Mouse (Mus musculus): ENCODE data around the gene Zfp839. TPM values are rescaled to one million over a fixed set of nuclear protein-coding genes. Genes with fewer than 3 reads are reported as not detected.

The Zfp839 gene
- total RNA-seq, 1 experiment = 5.4 TPM

DNA sequence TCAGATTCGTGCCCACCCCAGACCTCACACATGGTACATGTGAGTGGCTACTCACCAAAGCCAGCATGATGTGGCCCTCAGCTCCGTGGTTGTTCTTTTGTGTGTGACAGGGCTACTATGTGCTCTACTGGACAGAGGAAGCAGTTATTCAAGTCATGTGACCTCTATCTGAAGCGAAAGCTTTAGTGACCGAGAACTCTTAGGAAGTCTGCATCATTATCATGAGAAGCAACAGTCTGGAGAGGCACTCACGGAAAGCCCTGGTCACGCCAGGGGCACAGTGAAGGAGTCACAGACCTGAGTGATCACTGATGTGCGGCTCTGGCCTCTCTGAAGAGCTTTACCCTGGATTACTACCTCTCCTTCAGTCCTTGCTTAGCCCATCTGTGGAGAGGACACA lies 27.7 kb upstream of the Zfp839 start:
- in situ Hi-C loops (cut with MboI; ENCODE audit: low sequenced_read_pairs in 2 of 2, unreplicated experiment in 2 of 2) = no loop called here
- Histone ChIP-seq H3K9ac (ENCODE audit: insufficient read depth, low read depth, low read length, poor library complexity, severe bottlenecking) (no peak overlapping the region), H3K4me3 (ENCODE audit: insufficient read depth in 1 of 2, low read depth in 1 of 2, low read length in 2 of 2, poor library complexity in 1 of 2, severe bottlenecking in 1 of 2) (no peak overlapping the region), H3K27ac (ENCODE audit: insufficient read depth, low read depth, low read length, poor library complexity, severe bottlenecking) (no peak overlapping the region), H3K9me3 (ENCODE audit: control insufficient read depth, insufficient read depth, low read depth, low read length) (no peaks in the 10 kb centered on the region), H3K4me1 (ENCODE audit: control insufficient read depth in 2 of 2, insufficient read depth in 2 of 2, low read length in 2 of 2, poor library complexity in 1 of 2) (no peaks in the 10 kb centered on the region), H3K36me3 (ENCODE audit: control insufficient read depth, insufficient read depth, low read length, poor library complexity, severe bottlenecking) (peaks cover 7% of the 10 kb centered on the region; the same call in 1 of the 2 replicates)
- TF ChIP-seq HCFC1 (IDR thresholded peaks at IDR 0.05; ENCODE audit: borderline replicate concordance, insufficient read depth, low read length) (no peak), ZC3H11A (IDR thresholded peaks at IDR 0.05; ENCODE audit: borderline replicate concordance, low read depth, low read length) (no peak), CHD2 (IDR thresholded peaks at IDR 0.05; ENCODE audit: low read depth, low read length) (no peak), MAFK (IDR thresholded peaks at IDR 0.05; ENCODE audit: insufficient read depth, low read depth, low read length) (no peak), ZNF384 (IDR thresholded peaks at IDR 0.05; ENCODE audit: low read depth, low read length) (no peak)
- DNase-seq (ENCODE audit: low read depth, low spot score) = no peak

GRCm38 (mm10) chr12:110828908-110829307 lies 21.1 kb upstream of the Zfp839 start:
- H3K4me3 ChIP-seq (ENCODE audit: insufficient read depth in 1 of 2, low read depth in 1 of 2, low read length in 2 of 2, poor library complexity in 1 of 2, severe bottlenecking in 1 of 2) = no peak overlapping the region
- DNase-seq (ENCODE audit: low read depth, low spot score) = no peak
- in situ Hi-C loops (cut with MboI; ENCODE audit: low sequenced_read_pairs in 2 of 2, unreplicated experiment in 2 of 2) = loop anchor here in 1 of 2 experiments (25.0 kb wide), 1 partner anchor 392 kb away; the partner anchor contains the start of gene Ppp2r5c
- TF ChIP-seq CHD2 (IDR thresholded peaks at IDR 0.05; ENCODE audit: low read depth, low read length) (no peak), ZNF384 (IDR thresholded peaks at IDR 0.05; ENCODE audit: low read depth, low read length) (no peak), ZC3H11A (IDR thresholded peaks at IDR 0.05; ENCODE audit: borderline replicate concordance, low read depth, low read length) (no peak), MAFK (IDR thresholded peaks at IDR 0.05; ENCODE audit: insufficient read depth, low read depth, low read length) (no peak), HCFC1 (IDR thresholded peaks at IDR 0.05; ENCODE audit: borderline replicate concordance, insufficient read depth, low read length) (no peak)
- H3K36me3 ChIP-seq (ENCODE audit: control insufficient read depth, insufficient read depth, low read length, poor library complexity, severe bottlenecking) = peaks cover 9% of the 10 kb centered on the region
- no peak overlapping the region for H3K27ac ChIP-seq (ENCODE audit: insufficient read depth, low read depth, low read length, poor library complexity, severe bottlenecking)
- no peak overlapping the region for H3K9ac ChIP-seq (ENCODE audit: insufficient read depth, low read depth, low read length, poor library complexity, severe bottlenecking)
- no peaks in the 10 kb centered on the region for H3K9me3 ChIP-seq (ENCODE audit: control insufficient read depth, insufficient read depth, low read depth, low read length)
- H3K4me1 ChIP-seq (ENCODE audit: control insufficient read depth in 2 of 2, insufficient read depth in 2 of 2, low read length in 2 of 2, poor library complexity in 1 of 2) = peaks cover 2 to 3% of the 10 kb centered on the region in 2 experiments; a peak in 3 of 4 replicates

DNA sequence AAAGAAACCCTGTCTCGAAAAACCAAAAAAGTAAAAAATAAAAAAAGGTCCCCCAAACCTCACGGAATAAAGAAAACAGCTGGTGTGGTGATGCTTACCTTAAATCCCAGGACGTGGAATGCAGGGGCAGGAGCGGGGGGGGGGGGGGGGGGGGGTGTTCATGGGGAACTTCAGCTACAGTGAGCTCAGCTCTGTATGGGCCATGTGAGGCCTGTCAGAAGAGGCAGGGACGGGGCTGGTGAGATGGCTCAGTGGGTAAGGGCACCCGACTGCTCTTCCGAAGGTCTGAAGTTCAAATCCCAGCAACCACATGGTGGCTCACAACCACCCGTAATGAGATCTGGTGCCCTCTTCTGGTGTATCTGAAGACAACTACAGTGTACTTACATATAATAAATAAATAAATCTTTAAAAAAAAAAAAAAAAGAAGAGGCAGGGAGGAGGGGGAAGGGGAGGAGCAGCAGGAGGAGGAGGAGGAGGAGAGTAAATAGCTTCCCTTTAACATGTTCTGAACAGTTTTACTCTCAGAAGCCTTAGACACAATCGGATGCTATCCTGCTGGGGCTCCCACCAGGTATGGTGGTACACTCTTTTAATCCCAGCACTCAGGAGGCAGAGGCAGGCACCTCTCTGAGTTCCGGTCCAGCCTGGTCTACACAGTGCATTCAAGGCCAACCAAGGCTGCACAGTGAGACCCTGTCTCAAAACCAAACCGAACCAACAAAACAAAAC lies 19.6 kb upstream of the Zfp839 start:
- H3K4me3 ChIP-seq (ENCODE audit: insufficient read depth in 1 of 2, low read depth in 1 of 2, low read length in 2 of 2, poor library complexity in 1 of 2, severe bottlenecking in 1 of 2) = no peak overlapping the region
- H3K9me3 ChIP-seq (ENCODE audit: control insufficient read depth, insufficient read depth, low read depth, low read length) = no peaks in the 10 kb centered on the region
- peak overlapping the region; percentile 14; the same call in 1 of the 2 replicates for H3K27ac ChIP-seq (ENCODE audit: insufficient read depth, low read depth, low read length, poor library complexity, severe bottlenecking)
- H3K9ac ChIP-seq (ENCODE audit: insufficient read depth, low read depth, low read length, poor library complexity, severe bottlenecking) = no peak overlapping the region
- no peak for DNase-seq (ENCODE audit: low read depth, low spot score)
- H3K36me3 ChIP-seq (ENCODE audit: control insufficient read depth, insufficient read depth, low read length, poor library complexity, severe bottlenecking) = peaks cover 9% of the 10 kb centered on the region
- TF ChIP-seq MAFK (IDR thresholded peaks at IDR 0.05; ENCODE audit: insufficient read depth, low read depth, low read length) (no peak), ZNF384 (IDR thresholded peaks at IDR 0.05; ENCODE audit: low read depth, low read length) (peak; percentile 70; the same call in 1 of the 2 replicates), HCFC1 (IDR thresholded peaks at IDR 0.05; ENCODE audit: borderline replicate concordance, insufficient read depth, low read length) (no peak)
- in situ Hi-C loops (cut with MboI; ENCODE audit: low sequenced_read_pairs in 2 of 2, unreplicated experiment in 2 of 2) = loop anchor here in 1 of 2 experiments (25.0 kb wide), 1 partner anchor 393 kb away; the partner anchor contains the start of gene Ppp2r5c
- H3K4me1 ChIP-seq (ENCODE audit: control insufficient read depth in 2 of 2, insufficient read depth in 2 of 2, low read length in 2 of 2, poor library complexity in 1 of 2) = peaks cover 7 to 13% of the 10 kb centered on the region in 2 experiments; a peak in 3 of 4 replicates

DNA sequence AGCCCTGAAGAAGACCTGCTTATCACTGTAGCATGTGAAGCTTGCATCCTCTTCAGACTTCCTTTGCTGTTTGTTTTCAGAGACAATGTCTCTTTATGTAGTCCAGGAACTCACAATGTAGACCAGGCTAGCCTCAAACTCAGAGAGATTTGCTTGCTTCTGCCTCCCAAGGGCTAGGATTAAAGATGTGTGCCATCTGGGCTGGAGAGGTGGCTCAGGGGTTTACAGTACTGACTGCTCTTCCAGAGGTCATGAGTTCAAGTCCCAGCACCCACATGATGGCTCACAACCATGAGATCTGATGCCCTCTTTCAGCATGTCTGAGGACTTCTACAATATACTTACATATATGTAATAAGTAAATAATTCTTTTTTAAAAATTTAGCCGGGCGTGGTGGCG lies 14.9 kb upstream of the Zfp839 start:
- Histone ChIP-seq H3K9me3 (ENCODE audit: control insufficient read depth, insufficient read depth, low read depth, low read length) (no peaks in the 10 kb centered on the region), H3K27ac (ENCODE audit: insufficient read depth, low read depth, low read length, poor library complexity, severe bottlenecking) (peak overlapping the region; percentile 29; the same call in 1 of the 2 replicates), H3K36me3 (ENCODE audit: control insufficient read depth, insufficient read depth, low read length, poor library complexity, severe bottlenecking) (peaks cover 2% of the 10 kb centered on the region; the same call in 1 of the 2 replicates), H3K4me1 (ENCODE audit: control insufficient read depth in 2 of 2, insufficient read depth in 2 of 2, low read length in 2 of 2, poor library complexity in 1 of 2) (peaks cover 16 to 20% of the 10 kb centered on the region in 2 experiments), H3K9ac (ENCODE audit: insufficient read depth, low read depth, low read length, poor library complexity, severe bottlenecking) (peak overlapping the region; percentile 9; the same call in 1 of the 2 replicates), H3K4me3 (ENCODE audit: insufficient read depth in 1 of 2, low read depth in 1 of 2, low read length in 2 of 2, poor library complexity in 1 of 2, severe bottlenecking in 1 of 2) (no peak overlapping the region)
- in situ Hi-C loops (cut with MboI; ENCODE audit: low sequenced_read_pairs in 2 of 2, unreplicated experiment in 2 of 2) = loop anchor here in 1 of 2 experiments (25.0 kb wide), 1 partner anchor 398 kb away; the partner anchor contains the start of gene Ppp2r5c
- DNase-seq (ENCODE audit: low read depth, low spot score) = no peak
- TF ChIP-seq ZC3H11A (IDR thresholded peaks at IDR 0.05; ENCODE audit: borderline replicate concordance, low read depth, low read length) (no peak), HCFC1 (IDR thresholded peaks at IDR 0.05; ENCODE audit: borderline replicate concordance, insufficient read depth, low read length) (no peak), CHD2 (IDR thresholded peaks at IDR 0.05; ENCODE audit: low read depth, low read length) (no peak), ZNF384 (IDR thresholded peaks at IDR 0.05; ENCODE audit: low read depth, low read length) (no peak), MAFK (IDR thresholded peaks at IDR 0.05; ENCODE audit: insufficient read depth, low read depth, low read length) (no peak)

All from ES-E14 (cell line).